Mouse (Mus musculus): ENCODE data around the gene Myo9a. TPM values are rescaled to one million over a fixed set of nuclear protein-coding genes. Genes with fewer than 3 reads are reported as not detected.

Gene Myo9a
- total and polyA plus RNA-seq, 3 experiments, result 3.3 to 131 (median 4.5) TPM

DNA sequence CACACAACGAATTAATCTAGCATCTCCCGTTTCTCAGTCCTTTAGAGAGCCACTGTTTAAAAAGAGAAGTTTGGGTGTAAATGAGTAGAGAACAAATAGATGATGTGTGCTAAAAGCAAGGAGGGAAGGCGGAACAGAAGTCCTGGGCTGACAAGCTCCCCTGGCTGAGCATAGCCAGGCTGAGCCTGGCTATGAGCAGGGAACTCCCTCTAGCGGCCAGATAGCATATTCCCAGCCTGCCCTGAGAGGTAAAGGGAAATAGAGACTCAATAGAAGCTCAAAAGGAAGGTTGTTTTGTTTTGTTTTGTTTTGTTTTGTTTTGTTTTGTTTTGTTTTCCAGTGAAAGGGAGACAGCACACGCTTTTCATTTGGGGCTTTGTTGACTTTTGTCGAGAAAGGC lies 218.7 kb downstream of the Myo9a start (continued):
- TF ChIP-seq POLR2A (IDR thresholded peaks at IDR 0.05; ENCODE audit: control insufficient read depth in 1 of 2, insufficient read depth in 1 of 2, low read depth in 1 of 2, low read length in 2 of 2, poor library complexity in 1 of 2) (no peak), ZKSCAN1 (IDR thresholded peaks at IDR 0.05; ENCODE audit: low read depth, low read length) (no peak), MEF2A (IDR thresholded peaks at IDR 0.05; ENCODE audit: extremely low read depth, insufficient replicate concordance, low read depth, low read length, poor library complexity, severe bottlenecking) (no peak), CHD2 (IDR thresholded peaks at IDR 0.05; ENCODE audit: low read length) (no peak), POLR2AphosphoS5 (IDR thresholded peaks at IDR 0.05; ENCODE audit: borderline replicate concordance, low read depth, low read length) (no peak), SMC3 (IDR thresholded peaks at IDR 0.05; ENCODE audit: low read depth, low read length) (peak; percentile 77), SIN3A (IDR thresholded peaks at IDR 0.05; ENCODE audit: low read length) (no peak), MAZ (IDR thresholded peaks at IDR 0.05; ENCODE audit: low read depth, low read length) (no peak), ZC3H11A (IDR thresholded peaks at IDR 0.05; ENCODE audit: low read depth, low read length) (peak; percentile 65), E2F4 (IDR thresholded peaks at IDR 0.05; ENCODE audit: borderline replicate concordance, low read depth, low read length) (no peak), MAX (IDR thresholded peaks at IDR 0.05; ENCODE audit: low read length) (no peak)

DNA sequence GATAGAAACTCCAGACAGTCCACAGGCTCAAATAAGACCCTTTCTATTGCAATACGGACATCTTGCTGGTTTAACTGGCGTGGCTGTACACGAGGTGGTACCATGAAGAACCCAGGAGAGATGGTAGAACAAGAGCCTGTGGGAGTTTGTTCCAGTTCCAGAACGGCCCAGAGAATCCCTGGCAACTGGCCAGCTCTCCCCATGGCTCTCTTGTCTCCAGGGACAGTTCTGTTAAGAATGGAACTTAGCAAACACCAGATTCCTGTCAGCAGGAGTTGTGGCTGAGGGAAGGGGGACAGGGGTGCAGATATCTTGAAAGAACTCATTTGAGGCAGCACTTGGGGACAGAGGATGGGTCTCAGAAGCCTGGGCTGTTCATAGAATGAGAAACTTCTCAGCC lies 220.6 kb downstream of the Myo9a start:
- DNase-seq (ENCODE audit: low read depth, low spot score), result no peak
- Histone ChIP-seq H3K27ac (ENCODE audit: control insufficient read depth, low read depth, low read length) (no peak overlapping the region), H3K79me2 (ENCODE audit: control insufficient read depth, insufficient read depth, low read length, poor library complexity) (no peaks in the 10 kb centered on the region), H3K4me3 (ENCODE audit: control insufficient read depth in 1 of 2, insufficient read depth in 1 of 2, low read depth in 2 of 2, low read length in 2 of 2) (no peak overlapping the region), H3K27me3 (ENCODE audit: control insufficient read depth in 1 of 2, insufficient read depth in 2 of 2, low read length in 2 of 2) (peaks cover 0 to 4% of the 10 kb centered on the region in 2 experiments), H3K9me3 (replicated peaks; ENCODE audit: insufficient read depth, low read length) (no peaks in the 10 kb centered on the region), H3K36me3 (ENCODE audit: control insufficient read depth in 1 of 2, insufficient read depth in 2 of 2, low read length in 2 of 2) (no peaks in the 10 kb centered on the region), H3K9ac (ENCODE audit: control insufficient read depth, low read depth, low read length, poor library complexity, severe bottlenecking) (no peak overlapping the region), H3K4me1 (ENCODE audit: control insufficient read depth in 1 of 2, insufficient read depth in 2 of 2, low read length in 2 of 2) (peaks cover 0 to 2% of the 10 kb centered on the region in 2 experiments; a peak in 1 of 4 replicates)
- TF ChIP-seq CHD1 (IDR thresholded peaks at IDR 0.05; ENCODE audit: low read depth, low read length), result no peak
- no peak for TF ChIP-seq JUND (IDR thresholded peaks at IDR 0.05; ENCODE audit: low read depth, low read length)
- no peak for TF ChIP-seq USF1 (IDR thresholded peaks at IDR 0.05; ENCODE audit: low read depth, low read length)
- no peak for TF ChIP-seq ZNF384 (IDR thresholded peaks at IDR 0.05; ENCODE audit: low read depth, low read length)
- no peak for TF ChIP-seq USF2 (IDR thresholded peaks at IDR 0.05; ENCODE audit: borderline replicate concordance in 1 of 2, insufficient read depth in 1 of 2, low read depth in 1 of 2, low read length in 2 of 2)

Other genes with a start within 250 kb of the Myo9a start
- 38.0 and 44.3 TPM in 2 replicates for gene Hexa, start 211.4 kb upstream of the Myo9a start, total RNA-seq (2012; rRNA removed)
- 10 to 100 TPM in 1 of 2 experiments, not detected in 1; 54.0 TPM for gene Hexa, start 211.4 kb upstream of the Myo9a start, polyA plus RNA-seq (2012; ENCODE audit: insufficient read depth in 1 of 2, insufficient read length in 2 of 2, low read depth in 1 of 2, low replicate concordance in 2 of 2, missing spikeins in 1 of 2)
- 0.23 and 0.50 TPM in 2 replicates for gene Tmem202, start 211.0 kb upstream of the Myo9a start, total RNA-seq (2012; rRNA removed)
- gene Tmem202, start 211.0 kb upstream of the Myo9a start, polyA plus RNA-seq (2012; ENCODE audit: insufficient read depth in 1 of 2, insufficient read length in 2 of 2, low read depth in 1 of 2, low replicate concordance in 2 of 2, missing spikeins in 1 of 2), result not detected
- not detected in 2 replicates for gene Celf6, start 173.0 kb upstream of the Myo9a start, total RNA-seq (2012; rRNA removed)
- under 1 TPM in 1 of 2 experiments, not detected in 1; 0.13 TPM for gene Celf6, start 173.0 kb upstream of the Myo9a start, polyA plus RNA-seq (2012; ENCODE audit: insufficient read depth in 1 of 2, insufficient read length in 2 of 2, low read depth in 1 of 2, low replicate concordance in 2 of 2, missing spikeins in 1 of 2)
- 5.9 and 6.4 TPM in 2 replicates for gene Parp6, start 133.6 kb upstream of the Myo9a start, total RNA-seq (2012; rRNA removed)
- gene Parp6, start 133.6 kb upstream of the Myo9a start, polyA plus RNA-seq (2012; ENCODE audit: insufficient read depth in 1 of 2, insufficient read length in 2 of 2, low read depth in 1 of 2, low replicate concordance in 2 of 2, missing spikeins in 1 of 2), result 10 to 100 TPM in 1 of 2 experiments, not detected in 1; 13.8 TPM
- gene Pkm, start 94.5 kb upstream of the Myo9a start, total RNA-seq (2012; rRNA removed), result 710 and 1,836 TPM in 2 replicates
- gene Pkm, start 94.5 kb upstream of the Myo9a start, polyA plus RNA-seq (2012; ENCODE audit: insufficient read depth in 1 of 2, insufficient read length in 2 of 2, low read depth in 1 of 2, low replicate concordance in 2 of 2, missing spikeins in 1 of 2), result 1,000 to 10,000 TPM in 1 of 2 experiments, 10 to 100 TPM in 1; 71.6 to 2,746 TPM
- gene Gramd2, start 70.8 kb upstream of the Myo9a start, total RNA-seq (2012; rRNA removed), result not detected in 2 replicates
- gene Gramd2, start 70.8 kb upstream of the Myo9a start, polyA plus RNA-seq (2012; ENCODE audit: insufficient read depth in 1 of 2, insufficient read length in 2 of 2, low read depth in 1 of 2, low replicate concordance in 2 of 2, missing spikeins in 1 of 2), result under 1 TPM in 1 of 2 experiments, not detected in 1; 0.04 TPM
- 2.7 TPM in 2 replicates for gene Senp8, start 186 bp upstream of the Myo9a start, total RNA-seq (2012; rRNA removed)
- gene Senp8, start 186 bp upstream of the Myo9a start, polyA plus RNA-seq (2012; ENCODE audit: insufficient read depth in 1 of 2, insufficient read length in 2 of 2, low read depth in 1 of 2, low replicate concordance in 2 of 2, missing spikeins in 1 of 2), result 1 to 10 TPM in 1 of 2 experiments, not detected in 1; 5.5 TPM
- not detected in 2 replicates for gene Nr2e3, start 209.8 kb downstream of the Myo9a start, total RNA-seq (2012; rRNA removed)
- gene Nr2e3, start 209.8 kb downstream of the Myo9a start, polyA plus RNA-seq (2012; ENCODE audit: insufficient read depth in 1 of 2, insufficient read length in 2 of 2, low read depth in 1 of 2, low replicate concordance in 2 of 2, missing spikeins in 1 of 2), result not detected